Mouse (Mus musculus) E14TG2a.4 (cell line): ENCODE results near the gene 1700028P14Rik.

ENCODE experiments used
- CTCF ChIP-seq: conservative IDR thresholded peaks from 2 replicates; pipeline ENCODE4 v1.5.1; 2014; ENCODE audit warnings: low read length
- NANOG ChIP-seq: IDR thresholded peaks from 2 replicates; pipeline ENCODE4 v1.6.1; 2014; ENCODE audit warnings: borderline replicate concordance, low read length, mixed read lengths
- POU5F1 ChIP-seq: IDR thresholded peaks from 2 replicates; pipeline ENCODE4 v1.6.1; 2014; ENCODE audit warnings: low read length, borderline replicate concordance

- TF ChIP-seq CTCF (no peak), POU5F1 (no peak), NANOG (no peak)
These were observed 11.5 kb upstream of the 1700028P14Rik start for GRCm38 (mm10) chr19:23664083-23664482.
